Mouse (Mus musculus) forebrain, embryonic 14.5 days (tissue): ENCODE measurements at regions not wholly inside any gene's neighbourhood (a gene's known extent, or its start where the extent isn't known, plus 50 kb on each side); places are given as distances from the start of the nearest gene placed in this dataset.

Experiments
- ATAC-seq: fragments of 200-750 bp; cut with Nextera tagmentation; 2 replicates; pipeline ENCODE4 v1.8.0; 2017; ENCODE audit warnings: mild to moderate bottlenecking, moderate library complexity
- DNase-seq: peaks from one replicate; pipeline ENCODE4 v3.0.0-alpha.2; 2015; ENCODE audit warnings: low spot score
- H3K27ac ChIP-seq: fragments of 300-500 bp; sonication (generic); 2 replicates; pipeline ENCODE4 v1.5.1; 2014; ENCODE audit warnings: low read depth, mild to moderate bottlenecking, control low read depth, low read length, moderate library complexity
- H3K27me3 ChIP-seq: fragments of 300-500 bp; sonication (generic); replicated peaks from 2 replicates; pipeline ENCODE4 v1.6.1; 2014; ENCODE audit warnings: low read length, control low read depth, mixed read lengths; ENCODE audit not compliant: control insufficient read depth, insufficient read depth
- H3K36me3 ChIP-seq: fragments of 300-500 bp; sonication (generic); 2 replicates; pipeline ENCODE4 v1.6.1; 2014; ENCODE audit warnings: low read length, control low read depth; ENCODE audit not compliant: control insufficient read depth, insufficient read depth
- H3K4me1 ChIP-seq: fragments of 300-500 bp; sonication (generic); 2 replicates; pipeline ENCODE4 v1.6.1; 2014; ENCODE audit warnings: antibody characterized with exemption, low read length, control low read depth; ENCODE audit not compliant: control insufficient read depth, insufficient read depth
- H3K4me2 ChIP-seq: fragments of 300-500 bp; sonication (generic); 2 replicates; pipeline ENCODE4 v1.6.1; 2014; ENCODE audit warnings: mild to moderate bottlenecking, control low read depth, low read length
- H3K4me3 ChIP-seq: fragments of 300-500 bp; sonication (generic); 2 replicates; pipeline ENCODE4 v1.5.1; 2014; ENCODE audit warnings: low read depth, low read length, control low read depth
- H3K9ac ChIP-seq: fragments of 300-500 bp; sonication (generic); 2 replicates; pipeline ENCODE4 v1.6.1; 2014; ENCODE audit warnings: mild to moderate bottlenecking, low read length, control low read depth, moderate library complexity
- H3K9me3 ChIP-seq: fragments of 300-500 bp; sonication (generic); replicated peaks from 2 replicates; pipeline ENCODE4 v1.6.1; 2016; ENCODE audit warnings: low read length, control low read depth, mixed read lengths; ENCODE audit not compliant: control insufficient read depth
- WGBS: fragments of 180-500 bp; shearing (Covaris S2); extraction: QIAGEN DNeasy Blood & Tissue Kit; methylation state at CpG from one replicate; pipeline ENCODE4 v1.1.7; 2014; 5-methylcytosine and 5-hydroxymethylcytosine counted together

DNA sequence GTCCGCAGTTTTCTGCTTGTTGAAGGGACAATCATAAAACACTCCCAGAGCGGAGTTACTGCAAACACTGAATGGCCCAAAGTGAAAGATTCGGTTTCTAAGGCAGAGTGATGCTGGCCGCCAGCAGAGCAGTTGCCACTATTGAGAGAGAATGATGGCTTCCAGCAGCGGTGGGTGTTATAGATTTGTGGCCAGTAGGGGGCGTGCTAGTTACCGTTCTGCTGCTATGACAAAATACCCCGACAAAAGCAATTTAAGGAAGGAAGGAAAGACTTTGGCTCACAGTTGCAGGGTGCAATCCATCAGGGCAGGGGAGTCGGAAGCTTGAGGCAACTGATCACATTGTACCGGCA lies 114.8 kb upstream of the Ccnd2 start:
- peak overlapping the region; percentile 51 for H3K4me2 ChIP-seq
- H3K9me3 ChIP-seq, result no peaks in the 10 kb centered on the region
- DNase-seq, result peak; percentile 26
- no peak overlapping the region for H3K4me3 ChIP-seq
- no peak overlapping the region for H3K9ac ChIP-seq
- no peaks in the 10 kb centered on the region for H3K36me3 ChIP-seq
- no peak overlapping the region for H3K27ac ChIP-seq
- no peak for ATAC-seq
- peaks cover 10% of the 10 kb centered on the region; the same call in 1 of the 2 replicates for H3K4me1 ChIP-seq
- no peaks in the 10 kb centered on the region for H3K27me3 ChIP-seq
- 34% methylated on average over 10 of the region's 10 CpGs for WGBS

DNA sequence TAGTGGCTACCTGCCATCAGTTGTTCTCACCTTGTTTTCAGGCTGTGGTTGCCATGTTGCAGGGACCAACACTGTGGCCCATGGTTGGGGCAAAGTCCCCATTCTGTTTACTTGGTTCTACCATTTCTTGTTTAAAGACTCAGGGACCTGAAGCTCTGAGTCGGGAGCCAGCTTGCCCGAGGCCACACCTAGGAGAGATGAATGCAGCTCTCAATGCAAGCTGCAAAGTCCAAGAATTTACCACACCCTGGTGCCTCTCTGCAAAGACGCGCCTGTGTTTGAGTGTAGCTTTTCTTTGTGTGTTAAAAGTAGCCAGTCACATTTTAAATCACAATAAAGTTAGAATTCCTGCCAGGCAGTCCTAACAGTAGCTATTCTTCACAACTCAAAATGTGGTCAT lies 117.0 kb upstream of the Ccnd2 start:
- 60% methylated on average over 4 of the region's 4 CpGs for WGBS
- Histone ChIP-seq H3K9ac (no peak overlapping the region), H3K4me1 (peaks cover 10% of the 10 kb centered on the region; the same call in 1 of the 2 replicates), H3K9me3 (no peaks in the 10 kb centered on the region), H3K27me3 (no peaks in the 10 kb centered on the region), H3K4me3 (no peak overlapping the region), H3K4me2 (no peak overlapping the region), H3K27ac (no peak overlapping the region), H3K36me3 (no peaks in the 10 kb centered on the region)
- no peak for DNase-seq
- ATAC-seq, result no peak

DNA sequence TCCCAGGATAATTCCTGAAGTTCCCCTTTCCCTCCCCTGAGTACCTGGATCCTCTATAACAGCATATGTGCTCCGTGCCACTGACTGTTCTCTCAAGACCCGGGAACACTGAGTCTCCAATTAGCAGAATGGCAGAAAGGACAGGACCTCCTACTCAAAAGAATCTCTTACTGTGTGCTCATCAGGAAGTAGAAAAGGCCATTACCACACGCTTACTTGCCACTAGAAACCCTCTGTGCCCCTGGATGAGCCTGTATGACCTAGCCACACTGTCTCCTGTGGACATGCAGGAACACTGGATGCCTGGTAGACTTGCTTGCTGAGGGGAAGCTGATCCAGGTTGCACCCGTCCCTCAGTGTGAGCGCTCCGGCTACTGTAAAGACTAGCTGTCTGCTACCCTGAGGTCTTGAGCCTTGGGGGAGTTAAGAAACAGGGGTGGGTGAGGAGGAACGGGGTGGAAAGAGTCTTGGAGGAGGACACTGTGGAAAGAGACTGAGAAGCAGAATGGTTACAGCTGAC lies 117.6 kb upstream of the Ccnd2 start:
- ATAC-seq (no peak), DNase-seq (no peak)
- no peaks in the 10 kb centered on the region for H3K36me3 ChIP-seq
- WGBS, result 71% methylated on average over 7 of the region's 7 CpGs
- no peak overlapping the region for H3K9ac ChIP-seq
- no peaks in the 10 kb centered on the region for H3K27me3 ChIP-seq
- H3K27ac ChIP-seq, result no peak overlapping the region
- no peaks in the 10 kb centered on the region for H3K9me3 ChIP-seq
- no peak overlapping the region for H3K4me2 ChIP-seq
- H3K4me3 ChIP-seq, result no peak overlapping the region
- peaks cover 6% of the 10 kb centered on the region; the same call in 1 of the 2 replicates for H3K4me1 ChIP-seq

DNA sequence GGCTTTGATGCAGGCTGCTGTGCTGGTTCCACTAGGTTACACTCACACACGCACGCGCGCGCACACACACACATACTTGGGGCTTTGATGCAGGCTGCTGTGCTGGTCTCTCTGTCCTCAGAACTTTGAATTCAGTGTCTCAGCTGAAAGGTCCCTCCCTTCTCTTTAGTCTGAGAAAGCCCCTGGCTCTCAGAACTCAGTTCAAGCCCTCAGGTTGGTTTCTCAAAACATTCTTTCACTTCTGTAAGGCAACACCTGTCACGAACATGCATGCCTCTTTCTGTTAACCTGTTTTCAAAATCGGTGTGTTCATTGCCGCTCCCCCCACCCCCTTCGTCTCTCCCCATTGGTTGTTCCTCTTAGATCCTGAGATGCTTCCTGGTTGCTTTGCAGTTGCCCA lies 118.8 kb upstream of the Ccnd2 start:
- ATAC-seq (no peak), DNase-seq (no peak)
- Histone ChIP-seq H3K27ac (no peak overlapping the region), H3K36me3 (no peaks in the 10 kb centered on the region), H3K27me3 (no peaks in the 10 kb centered on the region), H3K9me3 (no peaks in the 10 kb centered on the region), H3K9ac (no peak overlapping the region), H3K4me2 (no peak overlapping the region), H3K4me3 (no peak overlapping the region), H3K4me1 (peaks cover 5% of the 10 kb centered on the region; the same call in 1 of the 2 replicates)
- WGBS, result 91% methylated on average over 9 of the region's 9 CpGs

DNA sequence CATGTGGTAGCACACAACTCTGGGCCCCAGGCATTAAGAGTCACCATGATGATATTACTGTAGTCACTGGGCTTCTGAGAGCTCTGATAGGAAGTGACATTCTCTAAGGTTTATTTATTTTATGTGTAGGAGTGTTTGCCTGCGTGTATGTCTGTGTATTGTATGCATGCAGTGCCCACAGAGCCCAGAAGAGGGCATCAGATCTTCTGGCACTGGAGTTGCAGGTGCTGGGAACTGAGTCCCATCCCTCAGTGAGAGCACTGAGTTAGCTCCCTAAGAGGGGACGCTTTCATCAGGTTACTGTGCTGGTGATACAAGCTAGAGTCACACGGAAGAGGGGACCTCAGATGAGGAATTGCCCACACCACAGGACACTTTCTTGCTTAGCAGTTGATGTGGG lies 119.4 kb upstream of the Ccnd2 start:
- DNase-seq (no peak), ATAC-seq (no peak)
- Histone ChIP-seq H3K4me1 (peaks cover 1% of the 10 kb centered on the region; the same call in 1 of the 2 replicates), H3K9me3 (no peaks in the 10 kb centered on the region), H3K4me2 (no peak overlapping the region), H3K4me3 (no peak overlapping the region), H3K27me3 (no peaks in the 10 kb centered on the region), H3K27ac (no peak overlapping the region), H3K9ac (no peak overlapping the region), H3K36me3 (no peaks in the 10 kb centered on the region)
- WGBS, result 92% methylated on average over 3 of the region's 3 CpGs

DNA sequence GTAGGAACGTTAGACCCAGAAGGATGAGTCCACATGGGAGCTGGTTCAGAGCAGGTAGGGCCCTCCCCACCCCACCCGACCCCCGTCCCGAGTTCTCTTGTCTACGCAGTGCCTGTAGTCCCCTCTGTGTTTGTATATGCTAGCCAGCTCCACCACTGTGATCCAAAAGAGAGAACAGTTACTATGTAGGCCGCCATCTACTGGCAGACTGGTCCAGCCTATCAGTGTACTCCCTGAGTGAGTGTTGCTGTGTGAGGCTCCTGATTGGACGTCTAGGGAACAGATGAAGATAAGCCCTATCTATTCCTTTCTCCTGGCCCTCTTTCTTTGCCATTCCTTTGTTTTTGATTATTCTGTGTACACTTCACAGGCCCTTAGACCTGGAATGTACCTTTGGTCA lies 120.6 kb upstream of the Ccnd2 start:
- Histone ChIP-seq H3K27ac (no peak overlapping the region), H3K4me3 (no peak overlapping the region), H3K4me2 (no peak overlapping the region), H3K9ac (no peak overlapping the region), H3K9me3 (no peaks in the 10 kb centered on the region), H3K36me3 (no peaks in the 10 kb centered on the region), H3K4me1 (no peaks in the 10 kb centered on the region), H3K27me3 (no peaks in the 10 kb centered on the region)
- no peak for DNase-seq
- WGBS, result 68% methylated on average over 7 of the region's 7 CpGs
- 0 out of 2 replicates have a peak, but pooled peaks have one; percentile 34 for ATAC-seq

DNA sequence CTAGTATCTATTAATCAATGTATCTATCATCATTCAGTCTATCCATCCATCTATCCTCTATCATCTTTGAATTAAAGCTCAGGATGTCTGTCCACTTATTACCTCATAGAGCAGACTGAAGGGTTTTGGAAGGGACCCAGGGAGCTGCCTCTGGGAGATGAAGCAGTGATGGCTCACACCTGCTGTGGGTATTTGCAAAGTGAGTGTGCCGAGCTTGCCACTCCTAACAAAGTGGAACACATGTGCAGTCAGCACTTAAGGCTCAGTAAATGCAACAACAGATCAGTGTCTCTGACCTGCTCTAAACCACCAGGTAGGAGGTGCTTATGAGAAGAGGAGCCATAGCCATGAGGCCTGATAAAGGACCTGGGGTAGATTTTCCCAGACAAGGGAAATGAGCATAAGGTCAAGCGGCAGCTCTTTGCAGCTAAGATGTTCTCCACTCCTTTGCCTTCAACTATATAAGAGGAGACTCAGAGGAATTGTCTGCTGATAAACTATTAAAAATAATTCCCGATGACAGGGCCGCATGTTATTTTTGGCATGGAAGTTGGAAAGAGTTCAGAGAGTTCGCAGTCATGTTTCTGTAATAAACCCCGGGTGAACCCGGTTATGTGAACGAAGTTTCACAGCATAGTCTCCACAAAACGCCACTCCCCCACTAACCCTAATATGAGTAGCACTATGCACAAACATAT lies 122.9 kb upstream of the Ccnd2 start:
- H3K4me3 ChIP-seq, result no peak overlapping the region
- no peaks in the 10 kb centered on the region for H3K4me1 ChIP-seq
- H3K36me3 ChIP-seq, result no peaks in the 10 kb centered on the region
- no peaks in the 10 kb centered on the region for H3K9me3 ChIP-seq
- DNase-seq, result no peak
- ATAC-seq, result no peak
- no peak overlapping the region for H3K9ac ChIP-seq
- no peak overlapping the region for H3K4me2 ChIP-seq
- no peak overlapping the region for H3K27ac ChIP-seq
- H3K27me3 ChIP-seq, result no peaks in the 10 kb centered on the region
- 96% methylated on average over 9 of the region's 9 CpGs for WGBS

DNA sequence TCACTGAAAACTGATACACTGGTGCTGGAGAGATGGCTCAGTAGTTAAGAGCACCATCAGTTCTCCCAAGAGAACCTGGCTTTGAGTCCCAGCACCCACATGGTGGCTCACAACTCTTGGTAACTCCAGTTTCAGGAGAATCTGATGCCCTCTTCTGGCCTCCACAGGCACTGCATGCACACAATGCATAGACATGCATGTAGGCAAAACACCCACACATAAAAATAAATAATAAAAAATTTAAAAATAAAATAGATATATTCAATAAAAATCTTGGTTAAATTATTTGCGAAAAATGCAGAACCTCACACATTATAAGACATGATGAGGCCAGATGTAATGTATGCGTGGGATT lies 123.4 kb upstream of the Ccnd2 start:
- no peak for ATAC-seq
- H3K36me3 ChIP-seq, result no peaks in the 10 kb centered on the region
- no peak for DNase-seq
- H3K27me3 ChIP-seq, result no peaks in the 10 kb centered on the region
- 82% methylated on average over 2 of the region's 2 CpGs for WGBS
- no peak overlapping the region for H3K4me3 ChIP-seq
- no peak overlapping the region for H3K4me2 ChIP-seq
- no peaks in the 10 kb centered on the region for H3K4me1 ChIP-seq
- no peak overlapping the region for H3K27ac ChIP-seq
- no peak overlapping the region for H3K9ac ChIP-seq
- no peaks in the 10 kb centered on the region for H3K9me3 ChIP-seq

DNA sequence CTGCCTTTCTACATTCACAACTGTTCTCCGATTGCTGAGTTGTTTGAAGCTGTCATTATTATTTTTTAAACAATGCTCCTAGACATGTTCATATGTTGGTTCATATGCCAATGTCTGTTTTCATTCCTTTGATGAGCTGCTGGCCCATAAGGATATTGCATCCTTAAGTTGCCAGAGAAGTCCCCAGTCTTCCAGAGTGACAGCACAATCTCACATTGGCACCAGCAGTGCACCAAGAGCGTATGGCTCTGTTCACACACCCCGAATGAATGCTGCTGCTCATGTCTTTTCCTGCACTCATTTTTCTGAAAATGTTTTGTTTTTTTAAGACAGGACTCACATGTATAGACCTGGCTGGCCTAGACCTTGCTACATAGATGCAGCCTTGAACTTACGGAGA lies 124.4 kb upstream of the Ccnd2 start:
- DNase-seq (no peak), ATAC-seq (no peak)
- no peak overlapping the region for H3K27ac ChIP-seq
- no peaks in the 10 kb centered on the region for H3K27me3 ChIP-seq
- no peaks in the 10 kb centered on the region for H3K4me1 ChIP-seq
- no peak overlapping the region for H3K4me2 ChIP-seq
- H3K36me3 ChIP-seq, result no peaks in the 10 kb centered on the region
- H3K4me3 ChIP-seq, result no peak overlapping the region
- no peak overlapping the region for H3K9ac ChIP-seq
- no peaks in the 10 kb centered on the region for H3K9me3 ChIP-seq
- 92% methylated on average over 4 of the region's 4 CpGs for WGBS
